Mouse (Mus musculus) lung, postnatal 10 days (tissue): ENCODE data around the gene Actn4.
"Not testable (repeated sequence)": the region's sequence is repeated elsewhere in the genome, so short reads cannot be mapped to it uniquely, and the experiment has no call there.

ENCODE experiments used
- DNase-seq: peaks from one replicate; pipeline ENCODE4 v3.0.0; 2021

Actn4 gene

GRCm38 (mm10) chr7:28969672-28970394 is 7.7 kb upstream of the Actn4 start:
- DNase-seq = peak; percentile 56

GRCm38 (mm10) chr7:28969271-28969670 is 7.1 kb upstream of the Actn4 start:
- no peak for DNase-seq

- DNase-seq = not testable (repeated sequence)
Measured at GRCm38 (mm10) chr7:28968120-28968519, 6.0 kb upstream of the Actn4 start.

GRCm38 (mm10) chr7:28966751-28967505 is 4.8 kb upstream of the Actn4 start:
- no peak for DNase-seq

- DNase-seq = no peak
Measured at GRCm38 (mm10) chr7:28966181-28966580, 4.0 kb upstream of the Actn4 start.

GRCm38 (mm10) chr7:28965346-28965840 is 3.3 kb upstream of the Actn4 start:
- no peak for DNase-seq

- DNase-seq = no peak
Measured at GRCm38 (mm10) chr7:28963399-28963923, 1.3 kb upstream of the Actn4 start.

- DNase-seq = no peak
Measured at GRCm38 (mm10) chr7:28961584-28961926, 585 bp downstream of the Actn4 start.

GRCm38 (mm10) chr7:28960354-28961046 is 1.6 kb downstream of the Actn4 start:
- DNase-seq = no peak

GRCm38 (mm10) chr7:28959505-28960045 is 2.6 kb downstream of the Actn4 start:
- peak; percentile 42 for DNase-seq

GRCm38 (mm10) chr7:28958770-28959169 is 3.4 kb downstream of the Actn4 start:
- no peak for DNase-seq

- no peak for DNase-seq
Measured at GRCm38 (mm10) chr7:28957997-28958725, 4.0 kb downstream of the Actn4 start.

GRCm38 (mm10) chr7:28957286-28957685 is 4.9 kb downstream of the Actn4 start:
- DNase-seq = peak; percentile 40

GRCm38 (mm10) chr7:28956270-28956669 is 5.9 kb downstream of the Actn4 start:
- DNase-seq = no peak

GRCm38 (mm10) chr7:28955295-28955897 is 6.7 kb downstream of the Actn4 start:
- DNase-seq = no peak

- DNase-seq = no peak
Measured at GRCm38 (mm10) chr7:28954773-28955172, 7.4 kb downstream of the Actn4 start.

- no peak for DNase-seq
Measured at GRCm38 (mm10) chr7:28953476-28954376, 8.4 kb downstream of the Actn4 start.

- peak; percentile 81 for DNase-seq
Measured at GRCm38 (mm10) chr7:28952786-28953185, 9.4 kb downstream of the Actn4 start.

GRCm38 (mm10) chr7:28951764-28952163 is 10.4 kb downstream of the Actn4 start:
- DNase-seq = no peak

GRCm38 (mm10) chr7:28950346-28951037 is 11.6 kb downstream of the Actn4 start:
- no peak for DNase-seq
